Mouse (Mus musculus) MEL (cell line): ENCODE measurements around the gene Ccdc91.

Experiments used
- CTCF ChIP-seq, 3 experiments: IDR thresholded peaks in 2 of 3; conservative IDR thresholded peaks in 1 of 3; 2 replicates each; pipeline ENCODE4 v1.5.1; 2011 to 2012; ENCODE audit warnings: low read length in 3 of 3, low read depth in 2 of 3, mild to moderate bottlenecking in 2 of 3, improper control_type of control experiment in 1 of 3, inconsistent platforms in 1 of 3, mixed read lengths in 1 of 3, moderate library complexity in 1 of 3; ENCODE audit not compliant: control insufficient read depth in 1 of 3, insufficient read depth in 1 of 3, poor library complexity in 1 of 3, severe bottlenecking in 1 of 3
- POLR2AphosphoS5 ChIP-seq: IDR thresholded peaks from 2 replicates; pipeline ENCODE4 v1.6.1; 2012; ENCODE audit warnings: low read depth, borderline replicate concordance, mild to moderate bottlenecking, inconsistent platforms, low read length, moderate library complexity, mixed read lengths
- SMC3 ChIP-seq: IDR thresholded peaks from 2 replicates; pipeline ENCODE4 v1.6.1; 2011; ENCODE audit warnings: low read depth, low read length, improper control_type of control experiment
- USF1 ChIP-seq: IDR thresholded peaks from 2 replicates; pipeline ENCODE4 v1.6.1; 2014; ENCODE audit warnings: low read depth, mild to moderate bottlenecking, inconsistent platforms, low read length, improper control_type of control experiment, moderate library complexity

DNA sequence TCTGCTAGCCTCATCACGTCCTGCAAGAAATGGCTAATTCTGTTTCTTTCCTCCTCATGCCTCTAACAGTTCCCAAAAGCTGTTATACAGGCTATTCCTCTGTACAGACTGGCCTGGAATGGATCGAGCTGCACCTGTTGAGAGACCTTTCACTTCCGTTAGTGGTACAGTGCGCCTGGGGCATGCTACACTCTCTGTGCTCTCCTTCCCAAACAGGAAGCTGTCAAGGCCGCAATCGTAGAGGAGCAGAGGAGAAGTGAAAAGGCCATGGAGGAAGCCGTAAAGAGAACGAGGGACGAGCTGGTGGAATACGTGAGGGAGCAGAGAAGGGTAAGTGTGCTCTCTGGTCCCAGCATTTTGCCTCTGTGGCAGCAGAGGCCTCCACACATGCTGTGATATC is 131.0 kb downstream of the Ccdc91 start:
- TF ChIP-seq SMC3 (no peak), USF1 (no peak), POLR2AphosphoS5 (no peak), CTCF (IDR thresholded peaks at IDR 0.05 in 2 of 3, conservative IDR thresholded peaks at IDR 0.05 in 1 of 3; ENCODE audit: control insufficient read depth in 1 of 3, insufficient read depth in 1 of 3, low read depth in 2 of 3, low read length in 3 of 3, poor library complexity in 1 of 3, severe bottlenecking in 1 of 3) (no peak)
